Mouse (Mus musculus) c-Kit-negative CD71-positive TER-119-positive erythroid progenitor cells, embryonic 14.5 days (primary cell): ENCODE measurements around the gene Ptcd1.
"Not testable (repeated sequence)": the region's sequence is repeated elsewhere in the genome, so short reads cannot be mapped to it uniquely, and the experiment has no call there.

ENCODE experiments used
- DNase-seq: peaks from one replicate; pipeline ENCODE4 v3.0.0-alpha.2; 2013; ENCODE audit warnings: low read depth, low spot score

The Ptcd1 gene

DNA sequence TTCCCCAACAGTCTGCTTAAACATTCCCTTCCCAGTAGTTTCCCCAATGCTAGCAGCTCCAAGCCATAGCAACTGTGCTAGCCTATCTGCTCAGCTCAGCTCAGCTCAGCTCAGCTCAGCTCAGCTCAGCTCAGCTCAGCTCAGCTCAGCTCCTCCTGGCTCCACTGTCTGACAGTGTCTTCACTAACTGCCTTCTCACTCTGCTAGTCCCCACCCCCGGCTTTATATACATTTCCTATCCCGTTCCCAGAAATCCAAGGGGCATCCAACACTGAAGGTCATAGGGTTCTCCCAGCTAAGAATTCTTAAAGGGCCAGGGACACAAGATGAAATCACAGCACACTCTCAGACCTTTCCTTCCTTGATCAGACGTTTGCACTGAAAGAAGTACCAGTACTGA lies 2.2 kb downstream of the Ptcd1 start:
- DNase-seq = no peak

DNA sequence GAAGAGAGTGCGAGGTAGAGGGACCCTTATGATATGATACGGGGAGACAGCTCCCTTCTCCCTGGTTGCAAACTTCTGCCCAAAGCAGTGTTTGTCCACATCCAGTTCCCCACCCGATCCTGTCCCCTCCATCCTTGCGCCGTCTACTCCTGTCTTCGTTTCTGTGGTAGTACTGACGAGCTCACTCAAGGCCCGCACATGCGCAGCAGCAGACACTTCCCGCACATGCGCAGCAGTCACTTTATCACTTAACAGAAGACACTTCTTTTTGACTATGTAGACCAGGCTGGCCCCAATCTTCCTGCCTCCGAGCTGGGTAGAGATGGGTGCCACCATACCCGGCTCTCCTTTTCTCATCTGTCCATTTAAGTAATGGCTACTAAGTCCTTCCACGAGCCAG lies 5.5 kb downstream of the Ptcd1 start:
- no peak for DNase-seq

DNA sequence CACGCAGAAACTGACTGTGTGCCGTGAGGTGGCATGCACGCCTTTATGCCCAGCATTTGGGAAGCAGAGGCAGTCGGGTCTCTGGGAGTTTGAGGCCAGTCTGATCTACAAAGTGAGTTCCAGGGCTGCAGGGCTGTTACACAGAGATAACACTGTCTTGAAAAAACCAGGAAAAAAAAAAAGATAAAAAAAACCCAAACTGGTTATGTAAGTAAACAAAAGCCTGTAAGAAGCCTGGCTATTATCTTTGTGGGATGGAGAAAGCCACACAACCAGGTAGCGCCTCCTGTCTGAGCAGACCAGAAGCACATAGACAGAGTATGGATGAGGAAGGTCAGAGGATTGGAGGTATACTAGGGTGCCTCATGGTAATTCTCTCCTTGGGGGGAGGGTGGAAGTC lies 14.2 kb downstream of the Ptcd1 start:
- DNase-seq = no peak

DNA sequence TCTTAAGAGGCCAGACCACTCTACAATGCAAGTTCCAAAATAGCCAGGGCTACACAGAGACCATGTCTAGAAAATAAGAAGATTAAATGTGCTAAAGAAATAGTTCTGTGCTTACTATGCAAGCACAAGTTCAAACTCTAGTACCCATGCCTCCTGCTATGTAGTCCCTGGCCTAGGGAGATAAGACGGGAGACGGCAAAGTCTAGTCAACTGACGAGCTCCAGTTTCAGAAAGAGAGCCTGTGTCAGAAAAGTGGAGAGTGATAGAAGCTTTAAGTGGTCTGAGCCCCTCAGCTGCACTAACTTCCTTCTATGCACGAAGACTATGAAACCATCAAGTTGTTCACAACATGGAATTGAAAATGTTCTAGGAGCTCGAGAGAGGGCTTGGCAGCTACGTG lies 17.6 kb downstream of the Ptcd1 start:
- DNase-seq = no peak

DNA sequence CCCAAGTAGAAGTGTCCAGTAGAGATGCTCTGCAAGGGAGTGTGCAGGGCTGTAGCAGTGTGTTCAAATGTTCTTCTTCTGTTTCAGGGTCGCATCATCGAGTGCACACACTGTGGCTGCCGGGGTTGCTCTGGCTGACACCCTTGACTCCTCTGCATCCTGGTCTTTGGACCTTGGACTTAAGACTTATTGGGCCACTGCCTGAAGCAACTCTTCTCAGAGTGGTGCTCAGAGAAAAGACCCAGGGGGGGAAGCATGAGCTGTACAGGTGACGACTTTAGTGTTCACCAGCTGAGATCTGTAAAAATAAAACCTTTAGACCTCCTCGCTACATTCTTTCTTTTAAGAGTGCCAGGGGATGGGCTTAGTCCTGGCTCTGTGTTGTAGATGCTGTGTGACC lies 19.2 kb downstream of the Ptcd1 start:
- no peak for DNase-seq

DNA sequence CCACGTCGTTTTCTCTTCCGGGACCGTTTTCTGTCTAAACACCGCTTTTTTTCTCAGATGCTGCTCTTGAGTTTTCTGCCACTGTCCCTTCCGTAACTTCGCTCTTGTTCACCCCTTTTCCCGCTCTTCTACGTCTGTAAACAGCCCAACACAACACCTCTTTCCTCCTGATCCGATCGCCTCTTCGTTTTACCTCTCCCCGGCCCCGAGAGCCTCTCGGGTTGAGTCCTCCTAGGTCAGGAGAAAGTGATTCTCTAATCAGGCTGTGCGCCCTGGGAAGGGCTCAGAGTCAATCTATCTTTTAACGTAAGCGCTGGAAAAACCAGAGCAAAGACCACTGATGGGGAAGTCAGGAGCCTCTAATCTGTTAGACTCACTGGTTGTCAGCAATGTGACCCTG lies 26.3 kb downstream of the Ptcd1 start:
- DNase-seq = peak; percentile 40

DNA sequence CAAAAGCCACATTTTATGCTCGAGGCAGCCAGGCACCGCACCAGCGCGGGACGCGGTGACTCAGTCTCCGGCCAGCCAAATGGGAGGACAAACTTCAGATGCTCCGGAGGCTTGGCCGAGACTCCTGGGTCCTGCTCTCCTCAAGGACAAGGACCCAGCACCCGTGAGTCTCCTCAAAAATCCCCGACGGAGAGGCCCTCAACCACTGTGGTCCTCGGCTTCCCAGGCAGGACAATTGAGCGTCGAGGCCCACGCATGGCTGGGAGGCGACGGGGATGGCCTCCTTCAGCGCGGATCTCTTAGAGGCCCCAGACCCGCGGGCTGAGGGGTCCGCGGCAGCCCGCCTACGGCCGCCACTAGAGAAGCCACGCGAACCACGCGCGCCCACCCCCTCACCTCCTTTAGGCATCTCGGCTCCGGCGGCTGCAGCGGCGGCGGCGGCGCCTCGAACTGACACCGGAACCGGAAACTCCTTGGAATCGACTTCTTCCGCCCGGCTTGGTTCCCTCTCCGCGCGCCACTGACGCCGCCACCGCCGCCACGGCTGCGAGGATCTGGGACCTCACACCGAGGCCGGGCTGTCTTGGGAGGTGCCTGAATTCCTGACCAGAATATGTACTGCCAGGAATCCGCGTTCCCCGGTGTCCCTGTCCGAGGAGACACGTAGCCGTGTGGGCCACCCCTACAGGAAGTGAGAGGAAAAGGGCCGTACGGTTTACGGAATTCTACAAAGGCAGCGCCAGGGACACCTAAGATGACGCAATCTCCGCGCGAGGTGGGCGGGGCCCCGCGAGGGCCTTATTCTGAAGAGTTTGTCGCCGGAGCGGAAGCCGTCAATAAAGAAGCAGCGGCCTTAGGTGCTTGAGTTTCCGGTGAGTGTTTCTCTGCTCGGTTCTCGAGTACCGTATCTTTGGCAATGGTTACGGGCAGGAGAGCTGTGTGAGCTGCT lies 27.1 kb downstream of the Ptcd1 start, which contains the start of the genes Pdap1 and Bud31:
Gene Pdap1, minus strand, starts transcription at position 668 of the 949 bp plus-strand sequence.
Gene Bud31, plus strand, starts transcription at position 792 of the 949 bp plus-strand sequence.
- peak; percentile 88 for DNase-seq

DNA sequence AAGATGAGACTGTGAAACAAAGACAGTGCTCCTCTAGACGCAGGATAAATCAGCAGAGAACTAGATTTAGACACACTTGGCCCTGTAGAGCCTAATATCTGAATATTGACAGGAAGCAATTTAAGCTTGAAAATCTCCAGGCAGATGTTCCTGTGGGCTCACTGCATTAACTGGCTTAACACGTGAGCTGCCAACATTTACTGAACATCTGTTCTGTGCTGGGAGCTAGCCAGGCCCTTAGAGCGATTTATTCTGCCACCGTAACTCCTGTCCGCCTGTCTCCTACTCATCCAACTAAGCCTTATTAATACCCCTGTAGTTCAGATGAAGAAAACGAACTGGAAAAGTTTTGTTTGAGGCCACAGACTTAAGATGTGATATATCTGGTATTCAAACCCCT lies 28.1 kb downstream of the Ptcd1 start:
- DNase-seq = no peak

DNA sequence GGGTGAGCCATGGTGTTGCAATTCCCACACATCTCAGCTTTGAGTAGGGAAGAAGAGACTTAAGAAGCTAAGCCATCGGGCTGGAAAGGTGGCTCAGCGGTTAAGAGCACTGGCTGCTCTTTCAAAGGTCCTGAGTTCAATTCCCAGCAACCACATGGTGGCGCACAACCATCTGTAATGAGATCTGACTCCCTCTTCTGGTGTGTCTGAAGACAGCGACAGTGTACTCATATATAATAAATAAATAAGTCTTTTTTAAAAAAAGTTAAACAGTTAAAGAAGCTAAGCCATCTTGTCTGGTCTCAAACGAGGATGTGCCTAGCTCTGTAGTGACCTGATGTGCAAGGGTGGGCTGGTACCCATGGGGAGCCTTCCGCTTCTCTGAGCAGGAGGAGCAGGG lies 33.6 kb downstream of the Ptcd1 start:
- not testable (repeated sequence) for DNase-seq

DNA sequence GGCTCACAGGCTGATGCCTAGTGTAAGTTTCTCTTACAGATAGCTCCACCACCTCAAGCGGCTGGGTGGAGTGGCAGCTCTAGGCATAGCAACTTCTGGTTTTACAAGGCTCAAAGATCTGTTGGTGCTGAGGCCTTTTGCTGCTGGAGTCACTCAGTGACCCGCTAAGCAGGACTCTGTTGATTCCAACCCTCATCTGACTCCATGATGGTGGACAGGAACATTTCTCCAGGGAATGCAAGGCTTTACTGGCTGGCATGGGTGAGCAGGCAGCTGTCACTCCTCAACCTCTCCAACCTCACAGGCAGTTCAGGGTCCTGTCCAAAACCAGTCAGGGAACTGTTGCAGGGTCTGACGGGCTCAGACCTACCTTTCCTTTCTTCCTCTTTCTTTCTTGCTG lies 35.9 kb downstream of the Ptcd1 start:
- no peak for DNase-seq

DNA sequence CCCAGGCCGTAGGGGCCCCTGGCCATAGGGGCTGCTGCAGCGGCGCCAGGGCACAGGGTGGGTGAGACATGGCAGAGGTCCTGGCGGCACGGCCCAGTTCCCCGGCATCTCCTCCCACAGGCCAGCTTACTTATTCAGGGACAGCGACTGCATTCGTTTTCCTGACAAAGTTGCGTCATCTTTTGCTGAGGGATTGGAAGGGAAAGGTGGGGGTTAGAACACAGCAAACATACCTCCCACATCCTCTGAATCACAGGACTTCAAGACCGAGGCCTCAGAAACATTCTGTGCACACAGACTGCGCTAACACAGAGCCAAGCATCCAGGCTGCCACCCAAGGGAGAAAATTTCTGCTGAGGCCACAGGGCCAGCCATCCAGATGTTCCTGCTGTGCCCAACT lies 36.7 kb downstream of the Ptcd1 start:
- no peak for DNase-seq

DNA sequence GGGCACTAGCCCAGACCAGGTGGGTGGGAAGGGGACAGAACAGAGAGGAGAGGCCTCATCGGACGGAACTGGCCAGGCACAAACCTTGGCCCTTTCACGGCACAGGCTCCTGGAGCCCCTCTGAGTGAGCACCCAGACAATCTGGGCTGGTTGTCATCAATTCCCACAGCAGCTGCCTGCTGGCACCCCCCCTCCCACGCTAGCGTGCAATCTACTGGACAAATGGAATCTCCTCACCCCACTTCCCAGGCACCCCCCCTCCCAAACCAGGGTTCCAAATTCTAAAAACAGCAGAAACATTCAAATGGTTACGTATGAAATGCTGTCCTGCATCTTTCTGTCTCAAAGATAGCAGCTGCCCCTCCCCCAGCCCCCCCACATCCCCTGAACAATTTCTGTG lies 37.1 kb downstream of the Ptcd1 start:
- DNase-seq = not testable (repeated sequence)

DNA sequence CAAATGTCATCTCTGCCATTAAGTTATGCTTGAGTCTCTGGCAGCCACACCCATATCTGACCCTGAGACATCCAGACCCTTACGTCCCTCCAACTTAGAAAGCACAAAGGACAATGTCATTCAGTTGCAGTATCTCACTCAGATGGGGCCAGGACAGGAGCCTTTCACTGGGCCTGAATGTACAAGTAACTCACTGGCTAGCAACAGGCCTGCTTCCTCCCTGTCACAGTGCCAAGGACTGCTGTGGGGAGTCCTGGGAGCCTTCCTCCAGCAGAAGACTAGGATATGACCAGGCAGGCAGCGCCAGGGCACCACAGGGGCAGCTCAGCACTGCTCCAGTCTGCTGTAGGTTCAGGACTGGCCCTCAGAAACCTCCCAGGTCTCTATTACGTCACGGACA lies 37.8 kb downstream of the Ptcd1 start:
- no peak for DNase-seq

DNA sequence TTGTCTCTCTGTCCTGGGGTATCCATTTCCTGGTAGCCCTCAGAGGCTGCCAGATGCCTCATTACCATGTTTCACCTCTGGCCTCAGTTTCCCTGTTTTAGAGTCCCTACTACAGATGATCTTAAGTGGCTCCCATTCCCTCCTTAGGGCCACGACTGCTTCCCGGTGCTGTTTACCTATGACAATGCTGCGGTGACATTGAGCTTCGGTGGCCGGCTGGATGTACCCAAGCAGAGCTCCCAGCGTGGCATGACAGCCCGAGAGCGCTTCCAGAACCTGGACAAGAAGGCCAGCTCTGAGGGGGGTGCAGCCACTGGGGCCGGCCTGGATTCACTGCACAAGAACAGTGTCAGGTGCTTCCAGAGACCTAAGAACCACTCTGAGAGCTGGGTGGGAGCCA lies 40.3 kb downstream of the Ptcd1 start:
- DNase-seq = no peak

DNA sequence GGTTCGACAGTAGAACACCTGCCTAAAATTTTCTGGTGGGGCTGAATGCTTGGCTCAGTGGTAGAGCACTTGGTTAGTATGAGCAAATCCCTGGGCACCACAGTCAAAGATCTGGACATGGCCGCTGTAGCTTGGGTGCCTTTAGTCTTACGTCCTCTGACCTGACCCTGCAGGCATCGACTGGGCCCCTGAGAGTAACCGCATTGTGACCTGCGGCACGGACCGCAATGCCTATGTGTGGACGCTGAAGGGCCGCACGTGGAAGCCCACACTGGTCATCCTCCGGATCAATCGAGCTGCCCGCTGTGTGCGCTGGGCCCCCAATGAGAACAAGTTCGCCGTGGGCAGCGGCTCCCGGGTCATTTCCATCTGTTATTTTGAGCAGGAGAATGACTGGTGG lies 43.5 kb downstream of the Ptcd1 start:
- DNase-seq = no peak

DNA sequence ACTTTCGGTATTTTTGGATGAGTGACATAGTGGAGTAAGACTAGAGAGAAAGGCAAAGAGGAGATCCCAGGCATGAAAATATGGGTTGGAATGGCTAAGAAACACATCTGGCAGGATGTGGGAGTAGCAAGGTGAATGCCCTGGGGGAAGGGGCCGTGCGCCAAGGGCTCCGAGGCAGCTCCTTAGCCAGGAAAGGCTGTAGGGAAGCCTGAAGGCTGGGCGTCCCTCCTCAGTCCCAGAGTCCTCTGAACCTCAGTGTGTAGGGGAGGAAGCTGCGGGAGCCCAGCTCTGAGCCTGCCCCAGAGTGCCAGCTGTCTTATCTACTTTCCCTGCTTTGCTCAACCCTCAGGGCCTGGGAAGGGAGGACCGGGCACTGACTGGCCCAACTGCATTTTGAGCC lies 46.0 kb downstream of the Ptcd1 start:
- no peak for DNase-seq

DNA sequence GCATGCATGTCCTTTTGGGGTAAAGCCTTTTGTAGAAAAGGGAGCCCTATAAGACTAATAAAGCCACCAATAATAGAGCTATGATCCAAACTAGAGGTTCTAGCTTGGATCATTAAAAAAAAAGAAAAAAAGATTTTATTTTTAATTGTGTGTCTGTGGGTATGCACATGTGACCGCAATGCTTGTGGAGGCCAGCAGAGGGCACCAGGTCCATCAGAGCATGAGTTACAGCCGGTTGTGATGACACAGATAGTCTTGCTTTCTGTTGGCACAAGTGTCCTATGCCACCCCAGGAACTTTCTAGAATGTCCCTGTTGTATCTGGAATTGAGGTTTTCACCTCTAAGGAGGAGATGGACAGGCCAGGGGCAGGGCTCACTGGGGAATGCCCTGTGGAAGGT lies 47.5 kb downstream of the Ptcd1 start:
- DNase-seq = no peak

DNA sequence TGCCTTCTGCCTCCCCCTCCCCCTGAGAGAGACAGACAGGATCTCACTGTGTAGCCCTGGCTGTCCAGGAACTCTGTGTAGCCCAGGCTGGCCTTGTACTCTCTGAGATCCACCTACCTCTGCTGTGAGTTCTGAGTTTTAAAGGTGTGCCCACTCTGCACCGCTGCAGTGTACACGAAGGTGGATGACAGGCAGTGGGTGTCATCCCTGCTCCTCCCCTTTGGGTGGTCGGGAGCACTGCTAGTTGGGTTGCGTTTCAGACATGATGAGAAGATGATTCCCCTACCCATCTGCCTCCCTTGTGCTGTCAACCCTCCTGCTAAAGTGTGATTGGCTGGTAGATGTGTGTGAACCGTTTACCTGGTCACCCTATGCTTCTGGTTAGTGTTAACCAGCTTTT lies 48.4 kb downstream of the Ptcd1 start:
- DNase-seq = no peak

DNA sequence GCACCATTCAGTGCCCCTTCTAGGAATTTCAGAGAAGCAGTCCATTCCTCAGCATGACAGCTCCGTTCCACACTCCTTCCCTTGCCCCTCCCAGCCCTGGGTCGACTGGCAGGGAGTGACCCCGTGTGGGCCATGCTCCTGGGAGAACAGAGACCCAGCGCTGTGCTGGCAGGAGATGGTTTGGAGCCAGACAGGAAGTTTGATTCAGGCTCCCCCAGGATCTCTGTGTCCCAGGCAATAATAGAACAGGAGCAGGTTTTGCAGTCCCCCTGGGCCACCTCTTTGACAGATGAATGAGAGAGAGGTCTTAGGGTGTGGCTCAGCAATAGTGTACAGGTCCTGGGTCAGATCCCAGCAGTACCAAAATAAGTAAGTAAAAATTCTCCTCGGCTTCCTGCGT lies 48.9 kb downstream of the Ptcd1 start:
- DNase-seq = no peak

DNA sequence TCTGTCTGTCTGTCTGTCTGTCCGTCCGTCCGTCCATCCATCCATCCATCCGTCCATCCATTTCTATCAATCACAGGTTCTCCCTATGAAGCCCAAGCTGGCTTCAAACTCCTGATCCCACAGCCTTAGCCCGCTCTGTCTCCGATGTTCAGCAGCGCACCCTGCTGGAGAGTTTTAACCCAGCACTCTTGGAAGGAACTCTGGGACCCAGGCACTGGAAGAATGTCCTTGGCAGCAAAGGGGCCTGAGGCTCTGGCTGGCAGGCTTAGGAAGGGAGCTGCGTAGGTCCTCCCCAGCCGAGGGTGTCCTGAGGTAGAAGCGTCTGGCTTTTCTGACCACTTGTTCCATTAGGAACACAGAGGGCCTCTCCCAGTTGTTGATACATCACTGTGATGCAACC lies 50.0 kb downstream of the Ptcd1 start:
- no peak for DNase-seq

DNA sequence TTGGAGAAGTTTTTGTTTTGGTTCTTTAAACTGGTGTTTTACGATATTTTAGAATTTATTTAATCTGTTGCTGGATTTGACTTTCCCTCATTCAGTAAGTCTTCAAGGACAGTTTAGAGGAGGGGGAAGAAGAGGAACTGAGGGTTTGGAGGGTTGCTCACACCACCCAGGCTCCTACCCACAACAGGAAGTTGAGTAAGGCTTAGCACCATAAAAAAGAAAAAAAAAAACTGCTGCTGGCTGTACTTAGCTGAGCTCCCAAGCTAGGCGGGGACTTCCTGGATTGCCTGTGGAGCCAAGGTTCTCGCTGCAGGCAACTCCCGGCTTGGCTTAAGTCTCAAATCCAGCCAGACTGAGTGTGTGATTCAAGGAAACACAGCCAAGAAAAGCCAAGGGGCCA lies 50.6 kb downstream of the Ptcd1 start:
- no peak for DNase-seq

DNA sequence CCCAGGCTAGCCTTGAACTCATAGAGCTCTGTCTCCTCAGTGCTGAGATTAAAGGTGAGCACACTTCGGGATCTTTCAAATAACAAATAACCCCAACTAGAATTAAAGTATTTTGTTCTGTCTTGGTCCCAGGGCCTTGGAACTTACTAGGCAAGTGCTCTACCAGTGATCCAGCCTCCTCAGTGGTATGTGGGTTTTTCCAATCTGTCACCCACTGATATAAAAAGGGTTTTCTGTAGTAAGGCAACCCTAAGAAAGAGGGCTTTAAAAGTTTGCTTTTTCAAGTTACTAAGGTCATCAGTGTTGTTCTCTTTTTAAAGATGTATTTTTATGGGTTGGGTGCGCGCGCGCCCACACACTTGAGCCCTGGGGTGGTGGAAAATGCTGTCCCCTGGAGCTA lies 51.2 kb downstream of the Ptcd1 start:
- no peak for DNase-seq

DNA sequence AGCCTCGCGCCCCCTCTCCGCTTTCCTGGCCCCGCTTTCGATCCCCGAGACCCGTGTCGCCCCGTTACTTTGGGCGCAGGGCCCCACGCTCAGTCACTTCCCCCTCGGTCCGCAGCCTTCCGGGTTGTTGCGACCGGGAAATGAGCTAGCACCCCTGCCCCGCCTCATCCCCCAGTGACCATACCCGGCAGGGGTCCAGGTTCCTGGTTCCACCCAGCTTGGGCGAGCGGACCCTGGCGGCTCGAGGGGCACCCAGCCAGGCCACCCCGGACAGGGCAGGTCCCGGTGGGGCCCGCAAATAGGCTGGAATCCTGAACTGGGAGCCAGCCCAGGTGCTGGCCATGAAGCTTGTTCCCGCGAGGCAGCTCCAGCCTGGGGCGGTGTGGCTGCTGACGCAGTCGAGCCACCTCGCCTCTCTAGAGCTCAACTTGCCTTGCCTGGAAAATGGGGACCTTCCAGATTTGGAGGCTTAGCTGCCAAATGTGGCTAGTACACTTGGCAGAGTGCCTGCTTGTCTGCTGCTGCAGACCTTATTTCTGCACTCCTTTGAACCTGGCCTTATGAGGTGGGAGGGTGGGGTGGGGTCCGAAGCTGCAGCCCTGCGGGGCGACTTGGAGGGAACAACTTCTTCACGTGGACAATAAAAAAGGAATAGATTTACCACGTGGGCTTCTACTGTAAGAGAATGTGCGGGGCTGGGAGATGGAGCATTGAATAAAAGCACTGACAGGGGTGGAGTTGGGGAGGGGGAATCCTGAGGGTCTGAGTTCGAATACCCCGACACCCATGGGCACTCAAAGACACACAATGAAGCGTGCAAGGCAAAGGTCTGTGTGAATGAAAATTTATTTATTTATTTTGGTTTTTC lies 52.1 kb downstream of the Ptcd1 start:
- no peak for DNase-seq
